ENCODE assay signal across 8 mouse cellular contexts in genomic region chr4:49072886-49073285, GRCm38 (mm10). TPM values are rescaled to one million over a fixed set of nuclear protein-coding genes. Genes with fewer than 3 reads are reported as not detected.
DNase-seq lines count a peak whose midpoint lies in the region; ATAC-seq and TF ChIP-seq lines count a peak whose summit lies in the region.

No protein-coding gene starts in this region.

- no peak overlapping the region for H3K27ac ChIP-seq in gastrocnemius, adult 2 months
- H3K27ac ChIP-seq in intestine, embryonic 15.5 days, result no peak overlapping the region

- no peaks in the 10 kb centered on the region for H3K4me1 ChIP-seq in intestine, embryonic 15.5 days (replicated peaks)

- ATAC-seq in megakaryocyte progenitor cell, adult 5-6 weeks (replicated peaks; ENCODE audit: poor library complexity), result no peak
- ATAC-seq in intestine, embryonic 15.5 days, result no peak

- no peak overlapping the region for H3K9ac ChIP-seq in intestine, embryonic 15.5 days

- 55% methylated on average over 4 of the region's 4 CpGs for WGBS in intestine, embryonic 15.5 days

- peak; percentile 39 to 79 for DNase-seq in frontal cortex, adult 2 months (ENCODE audit: extremely low spot score in 1 of 2, low spot score in 1 of 2)
- DNase-seq in frontal cortex, postnatal 25 days (ENCODE audit: low spot score in 2 of 2), result no peak
- peak; percentile 77 to 96 for DNase-seq in adrenal gland, adult (ENCODE audit: inconsistent age in 2 of 2, low spot score in 1 of 2)
- DNase-seq in gastrocnemius, adult 2 months, result peak; percentile 51
- DNase-seq in kidney, postnatal 14 days, result peak; percentile 75
- DNase-seq in ovary, postnatal 10 days (ENCODE audit: low spot score), result peak; percentile 13

- no peaks in the 10 kb centered on the region for H3K27me3 ChIP-seq in intestine, embryonic 15.5 days (replicated peaks)

- intact Hi-C loops in gastrocnemius, adult 2 months (cut with DNase I), result no loop called here

- no peaks in the 10 kb centered on the region for H3K36me3 ChIP-seq in intestine, embryonic 15.5 days

- no peaks in the 10 kb centered on the region for H3K9me3 ChIP-seq in intestine, embryonic 15.5 days

- no peak overlapping the region for H3K4me3 ChIP-seq in gastrocnemius, adult 2 months
- no peak overlapping the region for H3K4me3 ChIP-seq in intestine, embryonic 15.5 days (replicated peaks)

- H3K4me2 ChIP-seq in intestine, embryonic 15.5 days (replicated peaks), result no peak overlapping the region

- no peak for TF ChIP-seq CTCF in gastrocnemius, adult 2 months (IDR thresholded peaks at IDR 0.05)

RNA-seq across cellular contexts. Expression of gene Plppr1, which starts 13.8 kb away (rescaled TPM):
- 8.7 and 9.6 TPM in 2 replicates for polyA plus RNA-seq in frontal cortex, adult 2 months (2012; rRNA removed)
- not detected for total RNA-seq in gastrocnemius, adult 2 months (2021)
- not detected in 2 replicates for total RNA-seq in megakaryocyte progenitor cell, adult 5-6 weeks (2015)
- not detected in 2 replicates for total RNA-seq in megakaryocyte progenitor cell, adult 5-6 weeks (2017)
- polyA plus RNA-seq in intestine, embryonic 15.5 days (2015; fragmentation: Nextera tagmentation; extraction: Ambion mirVana), result 1.5 and 1.6 TPM in 2 replicates

Comparison
In these comparisons a context has a peak if more than half of its experiments do, and no peak if none do; other contexts are left out.
1. DNase-seq: peak in frontal cortex, adult 2 months (2 of 2), adrenal gland, adult (2 of 2), gastrocnemius, adult 2 months (single experiment), kidney, postnatal 14 days (single experiment) and ovary, postnatal 10 days (single experiment); none in frontal cortex, postnatal 25 days (0 of 2).